Mouse (Mus musculus) liver, embryonic 14.5 days (tissue): ENCODE measurements around the gene Slc22a12. TPM values are rescaled to one million over a fixed set of nuclear protein-coding genes. Genes with fewer than 3 reads are reported as not detected.

Experiments used
- ATAC-seq: fragments of 200-750 bp; cut with Nextera tagmentation; 2 replicates; pipeline ENCODE4 v1.8.0; 2017; ENCODE audit warnings: moderate number of reproducible peaks, mild to moderate bottlenecking, moderate library complexity; ENCODE audit not compliant: insufficient read depth
- DNase-seq, 3 experiments: peaks; one replicate each; pipeline ENCODE4 v3.0.0-alpha.2; 2012 to 2013; ENCODE audit warnings: low read depth in 3 of 3, low spot score in 3 of 3
- H3K27ac ChIP-seq: fragments of 300-500 bp; sonication (generic); 2 replicates; pipeline ENCODE4 v1.5.1; 2014; ENCODE audit warnings: moderate library complexity, mild to moderate bottlenecking, control low read depth, inconsistent platforms
- H3K27me3 ChIP-seq: fragments of 300-500 bp; sonication (generic); 2 replicates; pipeline ENCODE4 v1.6.1; 2014; ENCODE audit warnings: mild to moderate bottlenecking, low read length, moderate library complexity; ENCODE audit not compliant: control insufficient read depth, insufficient read depth
- H3K36me3 ChIP-seq: fragments of 300-500 bp; sonication (generic); replicated peaks from 2 replicates; pipeline ENCODE4 v1.6.1; 2014; ENCODE audit warnings: low read depth; ENCODE audit not compliant: control insufficient read depth, insufficient read depth
- H3K4me1 ChIP-seq, 2 experiments: fragments of 200-500 bp in 1 of 2; fragments of 300-500 bp in 1 of 2; sonication (generic) in 1 of 2; replicated peaks; 2 replicates each; pipeline ENCODE4 v1.6.1; 2012 to 2014; ENCODE audit warnings: antibody characterized with exemption in 1 of 2, inconsistent platforms in 1 of 2, low read length in 1 of 2; ENCODE audit not compliant: control insufficient read depth in 2 of 2, insufficient read depth in 2 of 2
- H3K4me2 ChIP-seq: fragments of 300-500 bp; sonication (generic); 2 replicates; pipeline ENCODE4 v1.6.1; 2014; ENCODE audit warnings: low read depth, mild to moderate bottlenecking, control low read depth, moderate library complexity
- H3K4me3 ChIP-seq, 2 experiments: fragments of 200-500 bp in 1 of 2; fragments of 300-500 bp in 1 of 2; sonication (generic) in 1 of 2; 2 replicates each; pipeline ENCODE4 v1.5.1; 2012 to 2014; ENCODE audit warnings: low read depth in 2 of 2, low read length in 2 of 2, mild to moderate bottlenecking in 2 of 2, control low read depth in 1 of 2, inconsistent platforms in 1 of 2, moderate library complexity in 1 of 2; ENCODE audit not compliant: insufficient read depth in 1 of 2
- H3K9ac ChIP-seq: fragments of 300-500 bp; sonication (generic); replicated peaks from 2 replicates; pipeline ENCODE4 v1.6.1; 2014; ENCODE audit warnings: mild to moderate bottlenecking, control low read depth, moderate library complexity
- H3K9me3 ChIP-seq: fragments of 300-500 bp; sonication (generic); 2 replicates; pipeline ENCODE4 v1.6.1; 2016; ENCODE audit warnings: low read length, mixed read lengths; ENCODE audit not compliant: control insufficient read depth
- CTCF ChIP-seq: IDR thresholded peaks from 2 replicates; pipeline ENCODE4 v1.5.1; 2016; ENCODE audit warnings: antibody characterized with exemption, low read depth, control low read depth
- EP300 ChIP-seq: IDR thresholded peaks from 2 replicates; pipeline ENCODE4 v1.6.1; 2016; ENCODE audit warnings: antibody characterized with exemption, low read depth
- WGBS: fragments of 180-500 bp; shearing (Covaris S2); extraction: QIAGEN DNeasy Blood & Tissue Kit; methylation state at CpG from one replicate; pipeline ENCODE4 v1.1.7; 2014; ENCODE audit not compliant: insufficient replicate concordance; 5-methylcytosine and 5-hydroxymethylcytosine counted together
- polyA plus RNA-seq, 2 experiments: library from polyadenylated mRNA; depleted of rRNA in 1 of 2; stranded (reverse) in 1 of 2; unstranded in 1 of 2; fragments of >200 nt; fragmentation: Nextera tagmentation in 1 of 2; extraction: Ambion mirVana in 1 of 2; gene quantifications; 2 replicates each; pipeline versions ENCODE4 v1.2.1 to v1.2.3; 2012 to 2014

Gene Slc22a12
- polyA plus RNA-seq, 2 experiments = not detected

- TF ChIP-seq EP300 = no peak
- no peak for TF ChIP-seq CTCF
- Histone ChIP-seq H3K4me2 (no peak overlapping the region), H3K9me3 (no peaks in the 10 kb centered on the region), H3K36me3 (no peaks in the 10 kb centered on the region), H3K9ac (no peak overlapping the region), H3K4me3 (no peak overlapping the region), H3K27me3 (peaks cover 14% of the 10 kb centered on the region), H3K27ac (no peak overlapping the region), H3K4me1 (0 out of 4 replicates have a peak, but pooled peaks cover 0 to 1% of the 10 kb centered on the region in 2 experiments)
- DNase-seq (no peak), ATAC-seq (no peak)
- WGBS = 64% methylated on average over 9 of the region's 9 CpGs
Measured at GRCm38 (mm10) chr19:6526010-6526409, 16.8 kb downstream of the Slc22a12 start.

DNA sequence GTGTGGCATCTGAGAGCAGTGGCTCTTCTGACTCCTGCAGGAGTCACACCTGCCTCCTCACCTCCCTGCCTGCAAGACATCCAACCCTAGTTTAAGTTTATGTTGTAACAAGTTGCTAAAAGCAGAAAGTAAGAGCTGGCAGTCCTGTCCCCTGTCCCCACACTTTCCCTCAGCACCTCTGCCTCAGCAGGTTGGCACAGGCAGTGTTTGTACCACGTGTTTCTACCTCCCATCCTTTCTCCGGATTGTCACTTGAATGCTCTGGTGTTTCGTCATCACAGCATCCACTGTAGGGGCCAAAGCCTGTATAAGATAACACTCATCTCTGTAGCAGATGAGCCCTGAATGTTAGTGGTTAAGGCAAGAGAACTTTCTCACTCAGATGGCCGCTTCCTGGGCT lies 17.8 kb downstream of the Slc22a12 start:
- ATAC-seq (no peak), DNase-seq (no peak)
- H3K4me2 ChIP-seq = no peak overlapping the region
- no peaks in the 10 kb centered on the region for H3K4me1 ChIP-seq
- no peaks in the 10 kb centered on the region for H3K36me3 ChIP-seq
- H3K9me3 ChIP-seq = no peaks in the 10 kb centered on the region
- WGBS = 51% methylated on average over 4 of the region's 4 CpGs
- TF ChIP-seq CTCF (no peak), EP300 (no peak)
- H3K27me3 ChIP-seq = peaks cover 6% of the 10 kb centered on the region
- no peak overlapping the region for H3K9ac ChIP-seq
- no peak overlapping the region for H3K4me3 ChIP-seq
- no peak overlapping the region for H3K27ac ChIP-seq

GRCm38 (mm10) chr19:6522289-6522688 lies 20.5 kb downstream of the Slc22a12 start:
- H3K27ac ChIP-seq = no peak overlapping the region
- DNase-seq = no peak
- H3K4me1 ChIP-seq = no peaks in the 10 kb centered on the region
- WGBS = 70% methylated on average over 14 of the region's 14 CpGs
- no peaks in the 10 kb centered on the region for H3K36me3 ChIP-seq
- H3K4me2 ChIP-seq = no peak overlapping the region
- H3K9ac ChIP-seq = no peak overlapping the region
- no peak for ATAC-seq
- H3K9me3 ChIP-seq = no peaks in the 10 kb centered on the region
- H3K4me3 ChIP-seq = no peak overlapping the region
- TF ChIP-seq CTCF = no peak
- TF ChIP-seq EP300 = no peak
- H3K27me3 ChIP-seq = no peaks in the 10 kb centered on the region

GRCm38 (mm10) chr19:6521630-6522029 lies 21.2 kb downstream of the Slc22a12 start:
- no peak overlapping the region for H3K9ac ChIP-seq
- H3K27me3 ChIP-seq = no peaks in the 10 kb centered on the region
- no peaks in the 10 kb centered on the region for H3K4me1 ChIP-seq
- H3K36me3 ChIP-seq = no peaks in the 10 kb centered on the region
- DNase-seq (no peak), ATAC-seq (no peak)
- WGBS = 72% methylated on average over 3 of the region's 3 CpGs
- no peak for TF ChIP-seq CTCF
- no peak for TF ChIP-seq EP300
- no peak overlapping the region for H3K27ac ChIP-seq
- H3K4me3 ChIP-seq = no peak overlapping the region
- no peak overlapping the region for H3K4me2 ChIP-seq
- no peaks in the 10 kb centered on the region for H3K9me3 ChIP-seq

- no peak for ATAC-seq
- no peaks in the 10 kb centered on the region for H3K4me1 ChIP-seq
- H3K36me3 ChIP-seq = no peaks in the 10 kb centered on the region
- H3K9me3 ChIP-seq = no peaks in the 10 kb centered on the region
- no peak overlapping the region for H3K27ac ChIP-seq
- H3K27me3 ChIP-seq = no peaks in the 10 kb centered on the region
- H3K9ac ChIP-seq = no peak overlapping the region
- H3K4me2 ChIP-seq = no peak overlapping the region
- TF ChIP-seq CTCF (no peak), EP300 (no peak)
- no peak for DNase-seq
- H3K4me3 ChIP-seq = no peak overlapping the region
- 53% methylated on average over 2 of the region's 2 CpGs for WGBS
Measured at GRCm38 (mm10) chr19:6519483-6519882, 23.3 kb downstream of the Slc22a12 start.

- H3K27me3 ChIP-seq = peaks cover 4% of the 10 kb centered on the region; the same call in 1 of the 2 replicates
- ATAC-seq (no peak), DNase-seq (no peak)
- no peaks in the 10 kb centered on the region for H3K9me3 ChIP-seq
- H3K27ac ChIP-seq = no peak overlapping the region
- WGBS = 55% methylated on average over 5 of the region's 5 CpGs
- TF ChIP-seq CTCF (no peak), EP300 (no peak)
- H3K4me2 ChIP-seq = no peak overlapping the region
- no peak overlapping the region for H3K4me3 ChIP-seq
- no peaks in the 10 kb centered on the region for H3K36me3 ChIP-seq
- H3K9ac ChIP-seq = no peak overlapping the region
- no peaks in the 10 kb centered on the region for H3K4me1 ChIP-seq
Measured at GRCm38 (mm10) chr19:6518601-6519000, 24.2 kb downstream of the Slc22a12 start.
